Comparison of ENCODE assay signal across 8 mouse cellular contexts in the genomic region with DNA sequence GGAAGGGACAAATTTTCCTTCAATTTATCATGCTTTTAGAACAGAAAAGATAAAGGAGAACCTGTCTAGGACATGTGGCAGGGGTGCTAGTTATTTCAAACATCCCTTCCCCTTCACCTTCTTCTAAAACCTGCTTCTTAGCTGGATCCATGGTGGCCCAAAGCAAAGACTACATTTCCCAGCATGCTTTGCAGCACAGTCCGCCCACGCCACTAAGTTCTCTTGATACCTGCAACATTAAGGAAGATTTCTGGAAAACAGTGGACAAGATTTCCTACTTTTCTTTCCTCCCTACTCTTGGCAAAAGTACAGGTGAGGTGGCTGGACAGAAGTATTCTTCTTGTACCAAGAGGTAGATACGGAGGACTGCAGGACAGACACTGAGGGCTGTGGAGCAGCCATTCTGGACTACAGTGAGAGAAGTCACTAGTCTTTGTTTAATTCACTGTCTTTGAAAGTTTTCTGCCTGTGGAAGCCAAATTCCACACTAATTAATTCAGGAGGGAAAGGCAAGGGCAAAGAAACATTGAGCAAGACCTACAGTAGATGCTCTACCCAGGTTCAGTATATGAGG. TPM values are rescaled to one million over a fixed set of nuclear protein-coding genes. Genes with fewer than 3 reads are reported as not detected.
DNase-seq lines count a peak whose midpoint lies in the region; ATAC-seq and TF ChIP-seq lines count a peak whose summit lies in the region.

No protein-coding gene starts in this region.

- peak; percentile 20 to 50 for DNase-seq in adrenal gland, postnatal 36 days
- DNase-seq in adrenal gland, postnatal 10 days: no peak
- peak; percentile 39 for DNase-seq in adipocyte (ENCODE audit: low spot score)
- peak; percentile 34 for DNase-seq in limb, embryonic 14.5 days (ENCODE audit: low spot score)
- DNase-seq in neural tube, embryonic 11.5 days (ENCODE audit: low spot score): peak; percentile 41
- no peak for DNase-seq in cerebellum, adult 11 months

- H3K27ac ChIP-seq in heart, embryonic 13.5 days (replicated peaks): no peak overlapping the region
- H3K27ac ChIP-seq in limb, embryonic 14.5 days (replicated peaks; ENCODE audit: low read depth, low read length): no peak overlapping the region
- H3K27ac ChIP-seq in neural tube, embryonic 11.5 days (ENCODE audit: low read depth, low read length): no peak overlapping the region

- H3K27me3 ChIP-seq in heart, embryonic 13.5 days (replicated peaks): no peaks in the 10 kb centered on the region
- no peaks in the 10 kb centered on the region for H3K27me3 ChIP-seq in limb, embryonic 14.5 days (ENCODE audit: control insufficient read depth, insufficient read depth, low read length)
- no peaks in the 10 kb centered on the region for H3K27me3 ChIP-seq in neural tube, embryonic 11.5 days (ENCODE audit: control insufficient read depth, insufficient read depth, low read length)

- no peaks in the 10 kb centered on the region for H3K36me3 ChIP-seq in heart, embryonic 13.5 days
- H3K36me3 ChIP-seq in limb, embryonic 14.5 days (ENCODE audit: control insufficient read depth, insufficient read depth, low read length): no peaks in the 10 kb centered on the region
- H3K36me3 ChIP-seq in neural tube, embryonic 11.5 days (ENCODE audit: control insufficient read depth, insufficient read depth, low read length): no peaks in the 10 kb centered on the region

- WGBS in heart, embryonic 13.5 days: 42% methylated on average over 3 of the region's 3 CpGs
- WGBS in limb, embryonic 14.5 days: 46% methylated on average over 3 of the region's 3 CpGs
- WGBS in neural tube, embryonic 11.5 days: 51% methylated on average over 3 of the region's 3 CpGs

- no peaks in the 10 kb centered on the region for H3K4me1 ChIP-seq in heart, embryonic 13.5 days
- H3K4me1 ChIP-seq in limb, embryonic 14.5 days (ENCODE audit: control insufficient read depth, insufficient read depth, low read length): no peaks in the 10 kb centered on the region
- H3K4me1 ChIP-seq in neural tube, embryonic 11.5 days (ENCODE audit: control insufficient read depth, insufficient read depth, low read length): no peaks in the 10 kb centered on the region

- no peak for ATAC-seq in heart, embryonic 13.5 days (ENCODE audit: extremely low read depth, insufficient number of reproducible peaks, low FRiP score, low TSS enrichment)
- no peak for ATAC-seq in limb, embryonic 14.5 days (ENCODE audit: low FRiP score, low read depth)
- no peak for ATAC-seq in neural tube, embryonic 11.5 days (ENCODE audit: insufficient read depth, low FRiP score, low TSS enrichment)
- no peak for ATAC-seq in megakaryocyte-erythroid progenitor cell, adult 5-6 weeks (replicated peaks; ENCODE audit: low FRiP score, low TSS enrichment, poor library complexity, severe bottlenecking)

- H3K9ac ChIP-seq in heart, embryonic 13.5 days: peak overlapping the region; percentile 66; the same call in 1 of the 2 replicates
- no peak overlapping the region for H3K9ac ChIP-seq in limb, embryonic 14.5 days (ENCODE audit: low read depth, low read length, severe bottlenecking)
- H3K9ac ChIP-seq in neural tube, embryonic 11.5 days (ENCODE audit: low read length): no peak overlapping the region

- TF ChIP-seq POLR2A in limb, embryonic 14.5 days (IDR thresholded peaks at IDR 0.05; ENCODE audit: borderline replicate concordance, extremely low read depth, insufficient read depth, insufficient read length): no peak

- no peaks in the 10 kb centered on the region for H3K9me3 ChIP-seq in heart, embryonic 13.5 days
- no peaks in the 10 kb centered on the region for H3K9me3 ChIP-seq in limb, embryonic 14.5 days (ENCODE audit: control insufficient read depth, low read length)
- H3K9me3 ChIP-seq in neural tube, embryonic 11.5 days (ENCODE audit: control insufficient read depth, low read length): no peaks in the 10 kb centered on the region

- peak overlapping the region; percentile 54 for H3K4me2 ChIP-seq in heart, embryonic 13.5 days
- no peak overlapping the region for H3K4me2 ChIP-seq in limb, embryonic 14.5 days (replicated peaks; ENCODE audit: low read depth, low read length, severe bottlenecking)
- H3K4me2 ChIP-seq in neural tube, embryonic 11.5 days (ENCODE audit: low read depth): no peak overlapping the region

- H3K4me3 ChIP-seq in heart, embryonic 13.5 days: peak overlapping the region; percentile 45
- H3K4me3 ChIP-seq in limb, embryonic 14.5 days (replicated peaks; ENCODE audit: low read length): peak overlapping the region; percentile 12; the same call in 1 of the 2 replicates
- no peak overlapping the region for H3K4me3 ChIP-seq in neural tube, embryonic 11.5 days (ENCODE audit: low read depth, low read length)

RNA-seq across cellular contexts. Expression of gene Ehhadh, which starts 9.2 kb away (rescaled TPM):
- 10 to 100 TPM; 35.8 to 59.4 TPM for total RNA-seq in adrenal gland, postnatal 36 days (2021)
- total RNA-seq in adrenal gland, postnatal 10 days (2021): 100 to 1,000 TPM in 1 of 2 experiments, 10 to 100 TPM in 1; 89.8 to 136 TPM
- polyA plus RNA-seq in heart, embryonic 13.5 days (2015; fragmentation: Nextera tagmentation; extraction: Ambion mirVana): 2.2 and 2.5 TPM in 2 replicates
- polyA plus RNA-seq in limb, embryonic 14.5 days (2012; rRNA removed): 4.7 and 4.8 TPM in 2 replicates
- 2.3 and 2.7 TPM in 2 replicates for polyA plus RNA-seq in limb, embryonic 14.5 days (2014; fragmentation: Nextera tagmentation; extraction: Ambion mirVana)
- polyA plus RNA-seq in neural tube, embryonic 11.5 days (2014; fragmentation: Nextera tagmentation; extraction: Ambion mirVana): 2.2 and 2.4 TPM in 2 replicates
- total RNA-seq in megakaryocyte-erythroid progenitor cell, adult 5-6 weeks (2014; fragmentation: Nextera tagmentation): 5.6 and 5.8 TPM in 2 replicates
- 6.1 and 8.7 TPM in 2 replicates for total RNA-seq in megakaryocyte-erythroid progenitor cell, adult 5-6 weeks (2017)

RNA-seq across cellular contexts. Expression of gene Map3k13, which starts 15.8 kb away (rescaled TPM):
- total RNA-seq in adrenal gland, postnatal 36 days (2021): 1 to 10 TPM in 1 of 2 experiments, under 1 TPM in 1; 0.82 to 1.1 TPM
- 1 to 10 TPM; 1.6 to 1.7 TPM for total RNA-seq in adrenal gland, postnatal 10 days (2021)
- polyA plus RNA-seq in heart, embryonic 13.5 days (2015; fragmentation: Nextera tagmentation; extraction: Ambion mirVana): 0.62 and 0.67 TPM in 2 replicates
- polyA plus RNA-seq in limb, embryonic 14.5 days (2012; rRNA removed): 1.2 and 1.4 TPM in 2 replicates
- 0.79 and 0.92 TPM in 2 replicates for polyA plus RNA-seq in limb, embryonic 14.5 days (2014; fragmentation: Nextera tagmentation; extraction: Ambion mirVana)
- polyA plus RNA-seq in neural tube, embryonic 11.5 days (2014; fragmentation: Nextera tagmentation; extraction: Ambion mirVana): 10.6 and 11.6 TPM in 2 replicates
- 0.67 and 1.5 TPM in 2 replicates for total RNA-seq in megakaryocyte-erythroid progenitor cell, adult 5-6 weeks (2014; fragmentation: Nextera tagmentation)
- 0.14 and 0.15 TPM in 2 replicates for total RNA-seq in megakaryocyte-erythroid progenitor cell, adult 5-6 weeks (2017)

Comparison
In these comparisons a context has a peak if more than half of its experiments do, and no peak if none do; other contexts are left out.
1. DNase-seq: peak in adrenal gland, postnatal 36 days (2 of 2), adipocyte (single experiment), limb, embryonic 14.5 days (single experiment) and neural tube, embryonic 11.5 days (single experiment); none in adrenal gland, postnatal 10 days (single experiment) and cerebellum, adult 11 months (single experiment).